Mouse (Mus musculus) MEL (cell line): ENCODE results near the gene Gm11939. TPM values are rescaled to one million over a fixed set of nuclear protein-coding genes. Genes with fewer than 3 reads are reported as not detected.

Experiments used
- DNase-seq: peaks from one replicate; pipeline ENCODE4 v3.0.0; 2011; ENCODE audit warnings: low read depth, low spot score
- H3K27ac ChIP-seq: 2 replicates; pipeline ENCODE4 v1.5.1; 2012; ENCODE audit warnings: low read depth, mild to moderate bottlenecking, control low read depth, low read length, moderate library complexity; ENCODE audit not compliant: control insufficient read depth
- H3K27me3 ChIP-seq, 2 experiments: fragments of 150-350 bp in 1 of 2; sonication (generic) in 1 of 2; 2 replicates each; pipeline ENCODE4 v1.6.1; 2012; ENCODE audit warnings: low read length in 2 of 2, mild to moderate bottlenecking in 2 of 2, improper control_type of control experiment in 1 of 2, moderate library complexity in 1 of 2; ENCODE audit not compliant: insufficient read depth in 2 of 2, control insufficient read depth in 1 of 2
- H3K36me3 ChIP-seq, 2 experiments: 2 replicates each; pipeline ENCODE4 v1.6.1; 2012 to 2014; ENCODE audit warnings: low read length in 2 of 2, improper control_type of control experiment in 1 of 2, inconsistent platforms in 1 of 2, mild to moderate bottlenecking in 1 of 2; ENCODE audit not compliant: insufficient read depth in 2 of 2, control insufficient read depth in 1 of 2
- H3K4me1 ChIP-seq, 2 experiments: fragments of 150-350 bp in 1 of 2; sonication (generic) in 1 of 2; 2 replicates each; pipeline ENCODE4 v1.6.1; 2012; ENCODE audit warnings: low read length in 2 of 2, improper control_type of control experiment in 1 of 2, mild to moderate bottlenecking in 1 of 2; ENCODE audit not compliant: insufficient read depth in 2 of 2, control insufficient read depth in 1 of 2
- H3K4me3 ChIP-seq, 2 experiments: fragments of 150-350 bp in 1 of 2; sonication (generic) in 1 of 2; 2 replicates each; pipeline ENCODE4 v1.5.1; 2012; ENCODE audit warnings: low read depth in 2 of 2, low read length in 2 of 2, mild to moderate bottlenecking in 2 of 2, moderate library complexity in 2 of 2, control low read depth in 1 of 2, improper control_type of control experiment in 1 of 2; ENCODE audit not compliant: control insufficient read depth in 1 of 2, insufficient read depth in 1 of 2
- H3K79me2 ChIP-seq: 2 replicates; pipeline ENCODE4 v1.6.1; 2012; ENCODE audit warnings: mild to moderate bottlenecking, low read length, moderate library complexity; ENCODE audit not compliant: control insufficient read depth, poor library complexity, insufficient read depth
- H3K9ac ChIP-seq: 2 replicates; pipeline ENCODE4 v1.6.1; 2012; ENCODE audit warnings: low read depth, mild to moderate bottlenecking, control low read depth, low read length, moderate library complexity; ENCODE audit not compliant: control insufficient read depth, poor library complexity, severe bottlenecking
- H3K9me3 ChIP-seq: fragments of 150-350 bp; sonication (generic); replicated peaks from 2 replicates; pipeline ENCODE4 v1.6.1; 2012; ENCODE audit warnings: mild to moderate bottlenecking, low read length, improper control_type of control experiment, moderate library complexity; ENCODE audit not compliant: insufficient read depth
- CTCF ChIP-seq, 3 experiments: IDR thresholded peaks in 2 of 3; conservative IDR thresholded peaks in 1 of 3; 2 replicates each; pipeline ENCODE4 v1.5.1; 2011 to 2012; ENCODE audit warnings: low read length in 3 of 3, low read depth in 2 of 3, mild to moderate bottlenecking in 2 of 3, improper control_type of control experiment in 1 of 3, inconsistent platforms in 1 of 3, mixed read lengths in 1 of 3, moderate library complexity in 1 of 3; ENCODE audit not compliant: control insufficient read depth in 1 of 3, insufficient read depth in 1 of 3, poor library complexity in 1 of 3, severe bottlenecking in 1 of 3
- ELF1 ChIP-seq: IDR thresholded peaks from 2 replicates; pipeline ENCODE4 v1.6.1; 2014; ENCODE audit warnings: low read depth, mild to moderate bottlenecking, inconsistent platforms, low read length, improper control_type of control experiment, moderate library complexity
- EP300 ChIP-seq, 2 experiments: IDR thresholded peaks; 2 replicates each; pipeline ENCODE4 v1.6.1; 2011; ENCODE audit warnings: improper control_type of control experiment in 2 of 2, low read length in 2 of 2, low read depth in 1 of 2, mild to moderate bottlenecking in 1 of 2
- ETS1 ChIP-seq: IDR thresholded peaks from 2 replicates; pipeline ENCODE4 v1.6.1; 2012; ENCODE audit warnings: low read depth, mild to moderate bottlenecking, inconsistent platforms, low read length, improper control_type of control experiment, moderate library complexity
- GABPA ChIP-seq: IDR thresholded peaks from 2 replicates; pipeline ENCODE4 v1.6.1; 2012; ENCODE audit warnings: low read depth, mild to moderate bottlenecking, inconsistent platforms, low read length, improper control_type of control experiment, moderate library complexity
- GATA1 ChIP-seq: IDR thresholded peaks from 2 replicates; pipeline ENCODE4 v1.6.1; 2011; ENCODE audit warnings: low read depth, low read length, improper control_type of control experiment
- MAFK ChIP-seq: IDR thresholded peaks from 2 replicates; pipeline ENCODE4 v1.6.1; 2011; ENCODE audit warnings: low read depth, mild to moderate bottlenecking, low read length, improper control_type of control experiment, borderline replicate concordance
- MAX ChIP-seq: IDR thresholded peaks from 2 replicates; pipeline ENCODE4 v1.6.1; 2011; ENCODE audit warnings: low read length, improper control_type of control experiment
- MYB ChIP-seq: IDR thresholded peaks from 2 replicates; pipeline ENCODE4 v1.6.1; 2011; ENCODE audit warnings: mild to moderate bottlenecking, low read depth, low read length, improper control_type of control experiment
- MYC ChIP-seq: IDR thresholded peaks from 2 replicates; pipeline ENCODE4 v1.6.1; 2011; ENCODE audit warnings: low read depth, mild to moderate bottlenecking, low read length, improper control_type of control experiment, moderate library complexity
- NELFE ChIP-seq: IDR thresholded peaks from 2 replicates; pipeline ENCODE4 v1.6.1; 2011; ENCODE audit warnings: low read depth, low read length, improper control_type of control experiment
- POLR2A ChIP-seq, 2 experiments: IDR thresholded peaks; 2 replicates each; pipeline ENCODE4 v1.6.1; 2011 to 2012; ENCODE audit warnings: low read length in 2 of 2, mild to moderate bottlenecking in 2 of 2, control low read depth in 1 of 2, improper control_type of control experiment in 1 of 2, low read depth in 1 of 2, moderate library complexity in 1 of 2; ENCODE audit not compliant: control insufficient read depth in 1 of 2, insufficient read depth in 1 of 2, poor library complexity in 1 of 2
- POLR2AphosphoS5 ChIP-seq: IDR thresholded peaks from 2 replicates; pipeline ENCODE4 v1.6.1; 2012; ENCODE audit warnings: low read depth, borderline replicate concordance, mild to moderate bottlenecking, inconsistent platforms, low read length, moderate library complexity, mixed read lengths
- RAD21 ChIP-seq: IDR thresholded peaks from 2 replicates; pipeline ENCODE4 v1.6.1; 2011; ENCODE audit warnings: mild to moderate bottlenecking, low read depth, low read length, improper control_type of control experiment
- RCOR1 ChIP-seq: IDR thresholded peaks from 2 replicates; pipeline ENCODE4 v1.6.1; 2012; ENCODE audit warnings: low read depth, mild to moderate bottlenecking, inconsistent platforms, low read length, improper control_type of control experiment
- SIN3A ChIP-seq: IDR thresholded peaks from 2 replicates; pipeline ENCODE4 v1.6.1; 2012; ENCODE audit warnings: low read length, improper control_type of control experiment, inconsistent platforms
- TAL1 ChIP-seq: IDR thresholded peaks from 2 replicates; pipeline ENCODE4 v1.6.1; 2012; ENCODE audit warnings: mild to moderate bottlenecking, inconsistent platforms, low read length, moderate library complexity, mixed read lengths
- TBP ChIP-seq: IDR thresholded peaks from 2 replicates; pipeline ENCODE4 v1.8.0; 2011; ENCODE audit warnings: low read depth, low read length, improper control_type of control experiment
- TCF12 ChIP-seq: IDR thresholded peaks from 2 replicates; pipeline ENCODE4 v1.6.1; 2014; ENCODE audit warnings: low read depth, mild to moderate bottlenecking, inconsistent platforms, low read length, improper control_type of control experiment, moderate library complexity
- UBTF ChIP-seq: IDR thresholded peaks from 2 replicates; pipeline ENCODE4 v1.6.1; 2012; ENCODE audit warnings: low read depth, mild to moderate bottlenecking, inconsistent platforms, low read length, improper control_type of control experiment, moderate library complexity, borderline replicate concordance; ENCODE audit not compliant: insufficient read depth
- USF2 ChIP-seq, 2 experiments: IDR thresholded peaks; 2 replicates each; pipeline ENCODE4 v1.6.1; 2011 to 2012; ENCODE audit warnings: improper control_type of control experiment in 2 of 2, low read length in 2 of 2, borderline replicate concordance in 1 of 2, inconsistent platforms in 1 of 2, low read depth in 1 of 2, mild to moderate bottlenecking in 1 of 2; ENCODE audit not compliant: insufficient read depth in 1 of 2
- ZC3H11A ChIP-seq: IDR thresholded peaks from 2 replicates; pipeline ENCODE4 v1.6.1; 2012; ENCODE audit warnings: low read depth, mild to moderate bottlenecking, inconsistent platforms, low read length, improper control_type of control experiment
- ZNF384 ChIP-seq: IDR thresholded peaks from 2 replicates; pipeline ENCODE4 v1.6.1; 2012; ENCODE audit warnings: low read depth, mild to moderate bottlenecking, inconsistent platforms, low read length, improper control_type of control experiment
- polyA plus RNA-seq, 2 experiments: library from polyadenylated mRNA; stranded (reverse) in 1 of 2; unstranded in 1 of 2; fragments of >175 nt in 1 of 2; fragments of >200 nt in 1 of 2; gene quantifications; 2 replicates each; pipeline versions ENCODE4 v1.2.1 to v1.2.4; 2012; ENCODE audit warnings: low replicate concordance in 2 of 2, low read depth in 1 of 2; ENCODE audit not compliant: insufficient read length in 2 of 2, insufficient read depth in 1 of 2, missing spikeins in 1 of 2
- total RNA-seq: library from RNA; depleted of rRNA; stranded (reverse); fragments of 300-350 nt; gene quantifications from 2 replicates; pipeline ENCODE4 v1.2.3, GENCODE M21; 2012

Gm11939 gene
- total and polyA plus RNA-seq, 3 experiments: not detected

DNA sequence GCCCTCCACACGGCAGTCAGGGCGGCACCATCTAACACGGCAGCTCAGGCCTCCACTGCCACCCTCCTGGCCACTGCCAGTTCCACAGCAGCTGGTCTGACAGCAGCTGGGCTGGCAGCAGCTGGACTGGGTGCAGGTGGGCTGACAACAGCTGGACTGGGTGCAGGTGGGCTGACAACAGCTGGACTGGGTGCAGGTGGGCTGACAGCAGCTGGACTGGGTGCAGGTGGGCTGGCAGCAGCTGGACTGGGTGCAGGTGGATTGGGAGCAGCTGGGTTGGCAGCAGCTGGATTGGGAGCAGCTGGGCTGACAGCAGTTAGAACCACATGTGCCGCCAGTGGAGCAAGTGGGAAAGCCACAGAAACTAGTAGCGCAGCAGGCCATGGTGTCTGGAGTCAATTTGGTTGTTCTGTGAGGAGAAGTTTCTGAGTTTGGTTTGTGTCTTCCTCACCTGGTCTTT is 24.0 kb upstream of the Gm11939 start, which contains the start of gene Krtap1-4:
TSS of gene Krtap1-4 (minus strand) at position 410 of the 460 bp plus-strand sequence.
- Histone ChIP-seq H3K27ac (no peak within 1 kb of the TSS), H3K27me3 (no peaks in the 10 kb centered on the region)
- TF ChIP-seq TBP: no peak
- TF ChIP-seq CTCF (IDR thresholded peaks at IDR 0.05 in 2 of 3, conservative IDR thresholded peaks at IDR 0.05 in 1 of 3; ENCODE audit: control insufficient read depth in 1 of 3, insufficient read depth in 1 of 3, low read depth in 2 of 3, low read length in 3 of 3, poor library complexity in 1 of 3, severe bottlenecking in 1 of 3): no peak
- no peak for TF ChIP-seq MYB
- no peak for TF ChIP-seq RCOR1
- no peak for TF ChIP-seq GABPA
- TF ChIP-seq POLR2A (IDR thresholded peaks at IDR 0.05; ENCODE audit: control insufficient read depth in 1 of 2, insufficient read depth in 1 of 2, low read depth in 1 of 2, low read length in 2 of 2, poor library complexity in 1 of 2): no peak
- TF ChIP-seq RAD21: no peak

DNA sequence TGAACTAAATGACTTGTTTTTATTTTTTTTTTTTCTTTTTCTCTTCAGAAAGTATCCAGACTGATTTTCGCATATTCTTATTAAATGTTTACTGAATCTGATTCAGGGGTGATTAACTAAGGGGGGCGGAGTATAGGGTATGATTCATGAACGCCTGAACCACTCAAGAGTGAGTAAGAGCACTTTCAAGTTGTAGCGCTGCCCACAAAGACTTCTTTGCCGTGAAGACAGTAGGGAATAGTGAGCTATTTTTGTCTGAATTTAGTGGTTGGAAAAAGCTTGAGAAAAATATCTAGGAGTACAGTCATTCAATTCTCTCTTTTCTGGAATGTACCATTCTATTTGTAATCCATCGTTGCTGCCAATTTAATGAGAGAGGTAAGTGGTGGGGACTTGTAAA is 22.3 kb upstream of the Gm11939 start:
- H3K4me3 ChIP-seq: no peak overlapping the region
- no peaks in the 10 kb centered on the region for H3K79me2 ChIP-seq
- H3K36me3 ChIP-seq: no peaks in the 10 kb centered on the region
- H3K27me3 ChIP-seq: no peaks in the 10 kb centered on the region
- no peaks in the 10 kb centered on the region for H3K4me1 ChIP-seq
- H3K9ac ChIP-seq: no peak overlapping the region
- no peak overlapping the region for H3K27ac ChIP-seq
- H3K9me3 ChIP-seq: no peaks in the 10 kb centered on the region
- TF ChIP-seq MAFK: no peak
- no peak for TF ChIP-seq TAL1
- no peak for TF ChIP-seq RCOR1
- no peak for TF ChIP-seq ZNF384
- TF ChIP-seq ETS1: no peak
- TF ChIP-seq ELF1: no peak
- TF ChIP-seq EP300 (IDR thresholded peaks at IDR 0.05; ENCODE audit: low read depth in 1 of 2, low read length in 2 of 2): no peak
- TF ChIP-seq TCF12: no peak
- TF ChIP-seq RAD21: no peak
- no peak for TF ChIP-seq NELFE
- TF ChIP-seq GATA1: no peak
- TF ChIP-seq POLR2AphosphoS5: no peak
- no peak for TF ChIP-seq CTCF (IDR thresholded peaks at IDR 0.05 in 2 of 3, conservative IDR thresholded peaks at IDR 0.05 in 1 of 3; ENCODE audit: control insufficient read depth in 1 of 3, insufficient read depth in 1 of 3, low read depth in 2 of 3, low read length in 3 of 3, poor library complexity in 1 of 3, severe bottlenecking in 1 of 3)
- TF ChIP-seq ZC3H11A: no peak
- TF ChIP-seq MAX: no peak
- TF ChIP-seq SIN3A: no peak
- TF ChIP-seq MYB: no peak
- TF ChIP-seq USF2 (IDR thresholded peaks at IDR 0.05; ENCODE audit: borderline replicate concordance in 1 of 2, insufficient read depth in 1 of 2, low read depth in 1 of 2, low read length in 2 of 2): no peak
- no peak for TF ChIP-seq UBTF
- TF ChIP-seq MYC: no peak
- DNase-seq: no peak

More for the DNA sequence above, 24.0 kb upstream of the Gm11939 start, which contains the start of gene Krtap1-4:
- Histone ChIP-seq H3K36me3 (no peaks in the 10 kb centered on the region), H3K79me2 (no peaks in the 10 kb centered on the region), H3K9ac (no peak within 1 kb of the TSS), H3K9me3 (no peaks in the 10 kb centered on the region), H3K4me3 (no peak within 1 kb of the TSS), H3K4me1 (no peaks in the 10 kb centered on the region)
- DNase-seq: no peak
